Mouse (Mus musculus): ENCODE data around the gene Plekhd1.

DNA sequence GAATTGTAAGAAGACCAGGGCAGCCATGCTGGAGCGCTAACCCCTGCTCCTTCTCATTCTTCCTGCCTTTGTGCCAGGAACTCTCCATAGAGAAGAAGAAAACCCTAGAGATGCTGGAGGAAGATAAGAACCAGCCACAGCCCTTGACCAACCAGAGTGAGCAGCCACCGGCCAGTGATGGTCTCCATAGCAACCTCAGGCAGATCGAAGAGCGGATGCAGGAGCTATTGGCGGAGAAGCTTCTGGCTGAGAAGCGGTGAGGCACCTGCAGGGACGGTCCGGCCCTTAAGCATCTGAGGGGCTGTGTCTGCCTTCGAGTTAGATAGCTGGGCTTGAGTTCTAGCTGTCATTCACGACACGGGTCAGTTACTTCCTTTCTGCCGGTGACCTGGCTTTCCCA is 28.1 kb downstream of the Plekhd1 start:
- TF ChIP-seq HCFC1 (IDR thresholded peaks at IDR 0.05; ENCODE audit: low read depth, low read length): no peak
- no peak for TF ChIP-seq IRF4 (IDR thresholded peaks at IDR 0.05; ENCODE audit: low read depth, low read length)
- no peak for TF ChIP-seq CTCF (conservative IDR thresholded peaks at IDR 0.05 in 1 of 2, IDR thresholded peaks at IDR 0.05 in 1 of 2; ENCODE audit: low read depth in 2 of 2, low read length in 2 of 2)
- TF ChIP-seq ZC3H11A (IDR thresholded peaks at IDR 0.05; ENCODE audit: low read depth, low read length): no peak
- TF ChIP-seq EP300 (IDR thresholded peaks at IDR 0.05; ENCODE audit: low read length): no peak
- TF ChIP-seq POLR2A (IDR thresholded peaks at IDR 0.05; ENCODE audit: low read depth, low read length): no peak

Measured in CH12.LX (cell line).